22 mouse cellular contexts compared by ENCODE assay signal in the genomic region with DNA sequence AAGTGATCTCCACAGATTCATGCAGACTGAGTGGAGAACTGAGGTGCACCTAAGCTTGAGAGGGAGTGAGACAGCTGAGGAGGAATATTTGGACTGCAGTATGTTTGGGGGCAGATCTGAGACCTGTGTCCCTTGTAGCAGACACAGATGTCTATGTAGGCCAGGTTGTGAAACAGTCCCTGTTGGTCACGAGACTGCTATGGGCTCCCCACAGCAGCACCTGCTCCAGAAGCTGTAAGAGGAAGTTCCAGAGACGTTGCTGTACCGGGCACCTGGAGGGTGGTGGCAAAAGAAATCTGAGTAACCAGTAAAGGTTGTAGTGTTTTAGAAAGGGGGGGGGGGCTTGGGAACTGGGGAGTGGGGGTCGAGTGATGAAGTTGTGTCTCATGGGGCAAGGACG. TPM values are rescaled to one million over a fixed set of nuclear protein-coding genes. Genes with fewer than 3 reads are reported as not detected.
DNase-seq lines count a peak whose midpoint lies in the region; ATAC-seq lines count a peak whose summit lies in the region.
"Had no signal": no experiment of that assay in that cellular context is flagged by ENCODE, and none has a peak within 500 bp of the region (broad histone marks: within the 10 kb centered on the region; RNA-seq: fewer than 3 reads in every experiment).

No protein-coding gene starts in this region.

- peak; percentile 53 for DNase-seq in 416B (ENCODE audit: low read depth)
- DNase-seq in B cell, adult 2 months = peak; percentile 52 to 59
- DNase-seq in thymus, postnatal 0 days (ENCODE audit: low spot score) = peak; percentile 63
- DNase-seq in cerebellum, adult 9-10 months = no peak
- no peak for DNase-seq in T-cell, adult 2 months (ENCODE audit: low spot score)
- DNase-seq in heart, adult 9 months (ENCODE audit: low spot score in 2 of 2) = no peak
- DNase-seq: adrenal gland, adult 2 months; cerebellum, adult 11-12 months; embryo, embryonic 11 days; gastrocnemius, postnatal 25 days; heart, adult 2 months; heart, postnatal 36 days; kidney, adult 8-10 months; kidney, postnatal 10 days; liver, embryonic 13.5 days; lung, embryonic 14.5 days; lung, postnatal 4 days; right cerebral cortex, postnatal 14 days had no signal

- peak; percentile 71 for ATAC-seq in megakaryocyte, adult 5-6 weeks (ENCODE audit: poor library complexity, severe bottlenecking)
- ATAC-seq: inflammation-experienced regulatory T-cells, adult 6 months had no signal

RNA-seq across cellular contexts. Expression of a gene that starts 7.0 kb away (rescaled TPM):
- 2.6 and 2.7 TPM in 2 replicates for total RNA-seq in megakaryocyte, adult 5-6 weeks (2015)
- total RNA-seq in megakaryocyte, adult 5-6 weeks (2017) = 2.5 and 2.7 TPM in 2 replicates
- polyA plus RNA-seq in thymus, postnatal 0 days (2015; fragmentation: Nextera tagmentation; extraction: Ambion mirVana) = 8.1 and 8.9 TPM in 2 replicates
- total RNA-seq: gastrocnemius, postnatal 25 days; heart, adult 2 months had no signal

RNA-seq across cellular contexts. Expression of a gene that starts 50.8 kb away (rescaled TPM):
- not detected in 2 replicates for total RNA-seq in megakaryocyte, adult 5-6 weeks (2015)
- total RNA-seq in megakaryocyte, adult 5-6 weeks (2017) = not detected in 2 replicates
- polyA plus RNA-seq in thymus, postnatal 0 days (2015; fragmentation: Nextera tagmentation; extraction: Ambion mirVana) = 0.04 and 0.10 TPM in 2 replicates
- total RNA-seq: adrenal gland, adult 2 months; gastrocnemius, postnatal 25 days; heart, adult 2 months; heart, postnatal 36 days; monocyte, adult 5-6 weeks had no signal
- polyA plus RNA-seq: adrenal gland, adult 2 months; erythroblast, embryonic 14.5 days; heart, adult 2 months; inflammation-experienced regulatory T-cells, adult 6 months had no signal

Comparison
In these comparisons a context has a peak if more than half of its experiments do, and no peak if none do; other contexts are left out.
1. DNase-seq: peak in 416B (single experiment), B cell, adult 2 months (2 of 2) and thymus, postnatal 0 days (single experiment); none in cerebellum, adult 9-10 months (single experiment), T-cell, adult 2 months (single experiment) and heart, adult 9 months (0 of 2).